Mouse (Mus musculus) neutrophil, adult 83 days (primary cell): Measurements from ENCODE around the gene Cd37. TPM values are rescaled to one million over a fixed set of nuclear protein-coding genes. Genes with fewer than 3 reads are reported as not detected.

Experiments used
- total RNA-seq, 2 experiments: library from RNA; stranded (reverse); gene quantifications; one replicate each; pipeline ENCODE4 v1.2.4; 2023

Gene Cd37
- 100 to 1,000 TPM; 297 to 345 TPM for total RNA-seq

DNA sequence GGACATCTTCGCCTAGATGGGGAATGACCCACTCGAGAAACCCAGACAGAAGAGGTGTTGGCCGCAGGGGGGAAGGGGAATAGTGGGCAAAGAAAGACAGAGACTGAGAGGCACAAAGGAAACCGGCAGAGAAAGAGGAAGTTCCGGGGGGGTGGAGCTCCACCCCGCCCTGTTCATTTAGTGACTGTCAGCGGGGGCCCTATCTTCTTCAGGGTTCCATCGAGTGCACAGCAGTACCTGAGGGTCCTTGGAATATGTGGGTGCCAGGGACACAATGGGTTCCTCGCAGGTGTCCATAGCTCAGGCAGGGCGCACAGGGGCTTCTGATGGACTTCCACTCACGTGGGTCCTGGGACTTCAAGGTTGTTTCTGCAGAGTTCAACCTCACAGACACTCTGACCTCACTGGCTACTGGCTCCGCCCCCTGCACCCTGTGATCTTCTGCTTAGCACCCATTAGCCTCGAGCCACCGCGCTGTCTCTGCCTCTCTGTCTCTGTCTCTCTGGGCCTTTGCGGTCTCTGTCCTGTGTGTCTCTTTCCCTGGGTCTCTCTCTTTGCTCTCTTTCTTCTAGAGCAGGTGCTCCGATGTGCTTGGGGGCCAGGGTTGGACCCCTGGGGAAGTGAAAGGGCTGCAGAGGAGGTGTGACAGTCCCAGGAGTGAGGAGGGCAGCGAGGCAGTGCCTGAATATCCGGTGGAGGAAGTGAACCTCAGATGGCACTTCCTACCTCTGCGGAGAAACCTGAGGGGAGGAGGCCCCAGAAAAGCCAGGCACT is at the start of gene Cd37:
Cd37 (minus strand) TSS at position 393 of the 774 bp plus-strand sequence.

DNA sequence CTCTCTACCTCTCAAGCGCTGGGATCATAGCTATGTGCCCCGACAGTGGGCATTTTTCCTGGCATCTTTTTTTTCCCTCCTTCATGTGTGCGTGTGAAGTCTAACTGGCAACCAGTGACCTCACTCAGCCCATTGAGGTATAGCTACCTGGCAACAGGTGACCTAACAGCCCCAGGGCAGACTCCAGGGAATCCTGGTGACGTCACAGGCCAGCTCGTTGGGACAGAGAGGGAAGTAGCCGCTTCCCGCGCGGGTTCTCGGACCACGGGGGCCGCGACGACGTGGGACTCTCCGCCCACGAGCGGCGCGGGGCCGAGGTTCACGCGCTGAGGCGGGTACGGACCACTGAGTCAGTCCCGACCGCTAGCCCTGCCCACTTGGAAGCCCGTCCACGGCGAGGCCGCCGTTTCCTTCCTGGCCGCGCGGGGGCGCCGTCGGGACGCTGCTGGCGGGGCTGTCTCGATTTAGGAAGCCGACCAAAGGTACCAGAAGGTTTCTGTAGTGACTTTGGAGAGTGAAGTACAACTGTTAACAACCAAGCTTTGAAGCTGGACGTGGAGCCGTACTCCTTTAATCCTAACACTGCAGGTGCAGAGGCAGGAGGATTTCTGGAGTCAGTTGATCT is 38.3 kb upstream of the Cd37 start, which contains the start of gene Slc6a21:
Slc6a21 (plus strand) TSS at position 378 of the 625 bp plus-strand sequence.

DNA sequence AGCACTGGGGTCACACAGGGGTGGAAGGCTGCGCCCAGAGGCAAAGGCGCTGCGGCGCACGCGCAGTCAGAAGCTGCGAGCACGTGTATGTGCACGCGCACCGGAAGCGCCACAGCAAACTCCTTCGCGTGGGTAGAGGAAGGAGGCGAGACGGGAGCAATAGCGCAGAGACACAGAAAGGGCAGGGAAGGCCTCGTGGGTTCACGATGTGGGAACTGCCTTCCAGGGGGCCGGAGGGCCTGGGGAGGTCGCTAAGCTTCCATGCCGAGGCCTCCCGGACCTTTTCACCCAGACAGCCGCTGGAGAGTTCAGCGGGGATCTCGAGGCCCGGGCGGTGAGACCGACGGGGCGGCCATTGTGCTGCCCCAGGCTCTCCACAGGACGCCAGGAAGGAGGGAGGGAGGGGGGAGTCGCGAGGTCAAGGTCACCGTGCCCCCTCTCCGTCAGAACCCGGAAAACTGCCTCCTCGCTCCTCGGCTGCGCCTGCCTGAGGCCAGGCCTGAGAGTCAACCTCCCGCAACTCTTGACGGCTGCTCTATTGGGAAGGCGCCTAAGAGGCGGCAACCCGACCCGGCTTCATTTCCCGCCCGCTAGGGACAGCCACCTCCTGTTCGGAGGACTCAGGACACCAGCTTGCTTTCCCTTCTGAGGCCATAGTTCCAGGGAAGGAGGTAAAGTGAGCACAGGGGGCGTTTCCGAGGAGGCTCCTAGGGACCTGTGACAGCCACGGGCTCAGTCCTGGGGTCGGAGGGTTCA is 1.9 kb upstream of the Cd37 start, which contains the start of gene Slc6a16:
Slc6a16 (plus strand) TSS at position 453 of the 756 bp plus-strand sequence.

DNA sequence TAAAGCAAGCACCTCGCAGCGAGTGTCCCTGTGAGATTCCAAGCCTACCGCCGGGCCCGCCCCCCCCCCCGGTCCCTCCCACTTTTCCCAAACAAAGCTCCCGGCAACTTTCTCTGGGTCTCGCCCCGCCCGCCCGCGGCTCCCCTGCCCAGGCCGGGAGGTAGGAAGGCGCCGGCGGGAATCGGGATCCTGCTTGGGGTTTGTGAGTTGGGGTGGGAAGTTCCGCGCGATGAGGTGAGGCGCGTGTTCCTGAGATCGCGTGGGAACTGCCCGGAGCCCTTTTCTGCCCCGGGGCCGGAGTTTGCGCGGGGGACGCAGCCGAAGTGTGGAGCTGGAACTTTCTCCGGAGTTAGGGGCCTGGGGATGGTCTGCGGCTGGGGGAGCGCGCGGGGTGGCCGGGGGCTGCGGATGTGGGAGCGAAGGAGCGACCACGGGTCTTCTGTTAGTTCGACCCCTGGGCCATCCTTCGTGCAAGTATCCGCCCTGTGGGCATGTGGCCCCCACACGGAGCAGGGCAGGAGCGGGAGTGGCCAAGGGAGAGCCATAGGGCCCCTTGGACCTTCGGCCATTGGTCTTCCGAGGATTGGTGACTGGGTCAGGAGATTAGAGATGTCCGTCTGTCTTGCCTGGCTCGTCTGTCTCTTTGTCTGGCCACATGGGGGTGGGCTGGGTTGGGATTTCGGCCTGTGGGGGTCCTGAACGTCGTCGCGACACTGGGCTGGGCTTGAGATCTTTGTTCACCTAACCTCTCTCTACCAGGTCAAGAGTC is 23.1 kb downstream of the Cd37 start, which contains the start of gene Tead2:
Tead2 (plus strand) TSS at position 81 of the 769 bp plus-strand sequence.

DNA sequence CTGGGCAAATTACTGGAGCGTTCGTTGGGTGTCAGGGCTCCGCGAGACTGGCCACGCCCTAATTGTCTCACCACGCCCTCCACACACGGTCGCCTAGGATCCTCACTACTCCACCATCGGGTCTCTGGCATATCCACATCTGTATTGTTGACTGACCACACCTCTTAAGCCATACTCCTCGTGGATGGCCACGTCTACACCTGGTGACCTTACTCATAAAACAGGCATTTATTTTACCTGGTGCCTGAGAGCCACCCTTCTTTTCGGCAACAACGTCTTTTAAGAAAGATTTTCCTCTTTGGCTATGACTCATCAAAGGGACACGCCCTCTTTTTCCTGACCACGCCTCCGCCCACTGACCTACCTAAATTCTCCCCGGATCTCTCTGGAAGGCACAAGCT is 27.1 kb downstream of the Cd37 start, which contains the start of gene Dkkl1:
Dkkl1 (minus strand) TSS at position 297 of the 401 bp plus-strand sequence.

DNA sequence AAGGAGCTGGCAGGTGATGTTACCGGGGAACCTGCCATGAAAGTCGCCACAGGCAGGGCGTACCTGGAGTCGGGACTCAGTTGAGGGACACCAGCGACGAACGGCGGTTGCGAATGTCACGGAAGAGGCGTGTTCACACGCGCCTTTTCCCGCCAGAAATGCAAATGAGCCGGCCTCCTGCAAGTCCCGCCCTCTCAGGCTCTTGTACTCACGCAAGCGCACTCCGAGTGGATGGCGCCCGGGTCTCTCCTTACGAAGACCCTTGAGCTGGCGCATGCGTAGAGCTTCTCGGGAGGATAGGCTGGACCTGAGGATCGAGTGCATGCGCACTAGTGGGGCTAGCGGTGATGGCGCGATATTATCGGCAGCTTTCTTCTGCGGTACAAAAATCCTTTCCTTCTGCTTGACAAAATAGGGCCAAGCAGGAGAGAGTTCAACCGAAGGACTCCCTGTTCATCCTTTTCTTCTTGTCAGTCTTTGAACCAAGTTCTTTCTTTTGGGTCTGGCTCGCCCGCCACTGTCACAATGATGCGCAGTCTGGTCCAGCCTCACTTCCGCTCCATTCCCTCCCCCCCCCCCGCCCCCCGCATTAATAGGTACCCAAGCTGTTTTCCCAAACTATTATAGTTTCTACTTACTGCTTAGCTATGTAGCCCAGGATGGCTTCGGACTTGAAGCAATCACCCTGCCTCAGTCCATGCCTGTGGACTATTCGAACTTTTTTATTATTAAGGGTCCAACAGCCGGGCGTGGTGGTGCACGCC is 34.4 kb downstream of the Cd37 start, which contains the start of gene Ccdc155:
Ccdc155 (minus strand) TSS at position 513 of the 764 bp plus-strand sequence.

Other genes with a start within 250 kb of the Cd37 start
- 10 to 100 TPM; 63.0 to 71.9 TPM for gene Irf3, start 241.5 kb downstream of the Cd37 start, total RNA-seq
- 10 to 100 TPM in 1 of 2 experiments, 1 to 10 TPM in 1; 8.8 to 18.8 TPM for gene Bcl2l12, start 240.4 kb downstream of the Cd37 start, total RNA-seq
- 10 to 100 TPM; 61.1 to 62.1 TPM for gene Scaf1, start 222.8 kb downstream of the Cd37 start, total RNA-seq
- gene Rras, start 221.2 kb downstream of the Cd37 start, total RNA-seq, result 10 to 100 TPM; 14.9 to 17.0 TPM
- gene Prr12, start 186.2 kb downstream of the Cd37 start, total RNA-seq, result 10 to 100 TPM; 22.3 to 25.8 TPM
- 10 to 100 TPM; 29.1 to 38.1 TPM for gene Nosip, start 176.7 kb downstream of the Cd37 start, total RNA-seq
- gene Prrg2, start 176.4 kb downstream of the Cd37 start, total RNA-seq, result 10 to 100 TPM; 17.4 to 19.6 TPM
- 1 to 10 TPM; 3.0 to 3.1 TPM for gene Rcn3, start 146.9 kb downstream of the Cd37 start, total RNA-seq
- 10 to 100 TPM; 19.0 to 24.9 TPM for gene Fcgrt, start 135.3 kb downstream of the Cd37 start, total RNA-seq
- 1,000 to 10,000 TPM; 1,010 to 1,023 TPM for gene Rps11, start 114.7 kb downstream of the Cd37 start, total RNA-seq
- gene Rpl13a, start 110.4 kb downstream of the Cd37 start, total RNA-seq, result 1,000 to 10,000 TPM; 1,046 to 1,214 TPM
- gene Gm45713, start 102.9 kb downstream of the Cd37 start, total RNA-seq, result not detected
- gene Flt3l, start 102.7 kb downstream of the Cd37 start, total RNA-seq, result 10 to 100 TPM; 22.2 to 29.2 TPM
- gene Pih1d1, start 84.8 kb downstream of the Cd37 start, total RNA-seq, result 10 to 100 TPM; 46.2 to 47.4 TPM
- gene Aldh16a1, start 84.5 kb downstream of the Cd37 start, total RNA-seq, result 10 to 100 TPM; 82.4 to 96.0 TPM
- not detected for gene Slc17a7, start 75.2 kb downstream of the Cd37 start, total RNA-seq
- gene Gfy, start 59.5 kb downstream of the Cd37 start, total RNA-seq, result not detected
- not detected for gene Pth2, start 58.1 kb downstream of the Cd37 start, total RNA-seq
- gene Ccdc155, start 34.2 kb downstream of the Cd37 start, total RNA-seq, result not detected
- 1 to 10 TPM; 1.0 to 1.3 TPM for gene Dkkl1, start 27.0 kb downstream of the Cd37 start, total RNA-seq
- not detected for gene Tead2, start 23.4 kb downstream of the Cd37 start, total RNA-seq
- under 1 TPM; 0.57 to 0.59 TPM for gene Slc6a16, start 2.0 kb upstream of the Cd37 start, total RNA-seq
- gene Slc6a21, start 38.4 kb upstream of the Cd37 start, total RNA-seq, result under 1 TPM in 1 of 2 experiments, not detected in 1; 0.24 TPM
- gene Trpm4, start 94.7 kb upstream of the Cd37 start, total RNA-seq, result 1 to 10 TPM; 2.3 to 4.8 TPM
- under 1 TPM in 1 of 2 experiments, not detected in 1; 0.68 TPM for gene Hrc, start 96.2 kb upstream of the Cd37 start, total RNA-seq
- under 1 TPM in 1 of 2 experiments, not detected in 1; 0.31 TPM for gene Ppfia3, start 127.9 kb upstream of the Cd37 start, total RNA-seq
- gene Lin7b, start 131.5 kb upstream of the Cd37 start, total RNA-seq, result under 1 TPM in 1 of 2 experiments, not detected in 1; 0.66 TPM
- 100 to 1,000 TPM; 256 to 279 TPM for gene Snrnp70, start 156.6 kb upstream of the Cd37 start, total RNA-seq
- gene Kcna7, start 166.5 kb upstream of the Cd37 start, total RNA-seq, result not detected
- gene Ntf5, start 174.6 kb upstream of the Cd37 start, total RNA-seq, result not detected
- not detected for gene Lhb, start 181.7 kb upstream of the Cd37 start, total RNA-seq
- gene Gys1, start 195.7 kb upstream of the Cd37 start, total RNA-seq, result 10 to 100 TPM; 58.1 to 59.5 TPM
- 10 to 100 TPM; 39.6 to 42.2 TPM for gene Ruvbl2, start 199.0 kb upstream of the Cd37 start, total RNA-seq
- 1,000 to 10,000 TPM; 1,390 to 1,483 TPM for gene Ftl1, start 220.8 kb upstream of the Cd37 start, total RNA-seq
- 10 to 100 TPM; 42.0 to 45.1 TPM for gene Bax, start 227.8 kb upstream of the Cd37 start, total RNA-seq
- gene Tulp2, start 242.8 kb upstream of the Cd37 start, total RNA-seq, result not detected
- 1 to 10 TPM; 1.2 to 2.5 TPM for gene Gm45808, start 247.7 kb upstream of the Cd37 start, total RNA-seq
- 1 to 10 TPM; 5.9 to 6.1 TPM for gene Dhdh, start 249.7 kb upstream of the Cd37 start, total RNA-seq